Mouse (Mus musculus) MEL (cell line): ENCODE results near the gene Prss41.

ENCODE experiments used
- BHLHE40 ChIP-seq: IDR thresholded peaks from 2 replicates; pipeline ENCODE4 v1.6.1; 2012; ENCODE audit warnings: low read depth, mild to moderate bottlenecking, inconsistent platforms, low read length, improper control_type of control experiment, borderline replicate concordance
- CTCF ChIP-seq, 3 experiments: IDR thresholded peaks in 2 of 3; conservative IDR thresholded peaks in 1 of 3; 2 replicates each; pipeline ENCODE4 v1.5.1; 2011 to 2012; ENCODE audit warnings: low read length in 3 of 3, low read depth in 2 of 3, mild to moderate bottlenecking in 2 of 3, improper control_type of control experiment in 1 of 3, inconsistent platforms in 1 of 3, mixed read lengths in 1 of 3, moderate library complexity in 1 of 3; ENCODE audit not compliant: control insufficient read depth in 1 of 3, insufficient read depth in 1 of 3, poor library complexity in 1 of 3, severe bottlenecking in 1 of 3
- GABPA ChIP-seq: IDR thresholded peaks from 2 replicates; pipeline ENCODE4 v1.6.1; 2012; ENCODE audit warnings: low read depth, mild to moderate bottlenecking, inconsistent platforms, low read length, improper control_type of control experiment, moderate library complexity
- MAFK ChIP-seq: IDR thresholded peaks from 2 replicates; pipeline ENCODE4 v1.6.1; 2011; ENCODE audit warnings: low read depth, mild to moderate bottlenecking, low read length, improper control_type of control experiment, borderline replicate concordance
- POLR2A ChIP-seq, 2 experiments: IDR thresholded peaks; 2 replicates each; pipeline ENCODE4 v1.6.1; 2011 to 2012; ENCODE audit warnings: low read length in 2 of 2, mild to moderate bottlenecking in 2 of 2, control low read depth in 1 of 2, improper control_type of control experiment in 1 of 2, low read depth in 1 of 2, moderate library complexity in 1 of 2; ENCODE audit not compliant: control insufficient read depth in 1 of 2, insufficient read depth in 1 of 2, poor library complexity in 1 of 2
- TAL1 ChIP-seq: IDR thresholded peaks from 2 replicates; pipeline ENCODE4 v1.6.1; 2012; ENCODE audit warnings: mild to moderate bottlenecking, inconsistent platforms, low read length, moderate library complexity, mixed read lengths
- TCF12 ChIP-seq: IDR thresholded peaks from 2 replicates; pipeline ENCODE4 v1.6.1; 2014; ENCODE audit warnings: low read depth, mild to moderate bottlenecking, inconsistent platforms, low read length, improper control_type of control experiment, moderate library complexity
- USF1 ChIP-seq: IDR thresholded peaks from 2 replicates; pipeline ENCODE4 v1.6.1; 2014; ENCODE audit warnings: low read depth, mild to moderate bottlenecking, inconsistent platforms, low read length, improper control_type of control experiment, moderate library complexity
- USF2 ChIP-seq, 2 experiments: IDR thresholded peaks; 2 replicates each; pipeline ENCODE4 v1.6.1; 2011 to 2012; ENCODE audit warnings: improper control_type of control experiment in 2 of 2, low read length in 2 of 2, borderline replicate concordance in 1 of 2, inconsistent platforms in 1 of 2, low read depth in 1 of 2, mild to moderate bottlenecking in 1 of 2; ENCODE audit not compliant: insufficient read depth in 1 of 2
- ZC3H11A ChIP-seq: IDR thresholded peaks from 2 replicates; pipeline ENCODE4 v1.6.1; 2012; ENCODE audit warnings: low read depth, mild to moderate bottlenecking, inconsistent platforms, low read length, improper control_type of control experiment
- ZKSCAN1 ChIP-seq: IDR thresholded peaks from 2 replicates; pipeline ENCODE4 v1.6.1; 2012; ENCODE audit warnings: low read depth, mild to moderate bottlenecking, inconsistent platforms, low read length, improper control_type of control experiment, moderate library complexity

- TF ChIP-seq TAL1 (no peak), USF1 (no peak), CTCF (IDR thresholded peaks at IDR 0.05 in 2 of 3, conservative IDR thresholded peaks at IDR 0.05 in 1 of 3; ENCODE audit: control insufficient read depth in 1 of 3, insufficient read depth in 1 of 3, low read depth in 2 of 3, low read length in 3 of 3, poor library complexity in 1 of 3, severe bottlenecking in 1 of 3) (no peak), TCF12 (no peak), BHLHE40 (no peak), USF2 (IDR thresholded peaks at IDR 0.05; ENCODE audit: borderline replicate concordance in 1 of 2, insufficient read depth in 1 of 2, low read depth in 1 of 2, low read length in 2 of 2) (no peak), ZKSCAN1 (no peak), GABPA (no peak), POLR2A (IDR thresholded peaks at IDR 0.05; ENCODE audit: control insufficient read depth in 1 of 2, insufficient read depth in 1 of 2, low read depth in 1 of 2, low read length in 2 of 2, poor library complexity in 1 of 2) (no peak), MAFK (no peak), ZC3H11A (no peak)
Measured at GRCm38 (mm10) chr17:23877166-23877565, 33.2 kb upstream of the Prss41 start.
